Mouse (Mus musculus): ENCODE results near the gene Gm49630.
"Not testable (repeated sequence)": the region's sequence is repeated elsewhere in the genome, so short reads cannot be mapped to it uniquely, and the experiment has no call there.

Gene Gm49630

GRCm38 (mm10) chr17:7371879-7372278 is at the start of gene Gm49630:
Gene Gm49630 (minus strand): TSS chr17:7371979.
- DNase-seq (ENCODE audit: low read depth): not testable (repeated sequence)

GRCm38 (mm10) chr17:7420191-7420973 is 48.6 kb upstream of the Gm49630 start:
- DNase-seq (ENCODE audit: low read depth): not testable (repeated sequence)

- not testable (repeated sequence) for DNase-seq (ENCODE audit: low read depth)
Measured at GRCm38 (mm10) chr17:7414601-7415310, 43.0 kb upstream of the Gm49630 start.

GRCm38 (mm10) chr17:7413336-7413735 is 41.6 kb upstream of the Gm49630 start:
- DNase-seq (ENCODE audit: low read depth): not testable (repeated sequence)

- DNase-seq (ENCODE audit: low read depth): not testable (repeated sequence)
Measured at GRCm38 (mm10) chr17:7399770-7400169, 28.0 kb upstream of the Gm49630 start.

- not testable (repeated sequence) for DNase-seq (ENCODE audit: low read depth)
Measured at GRCm38 (mm10) chr17:7398198-7398847, 26.5 kb upstream of the Gm49630 start.

- not testable (repeated sequence) for DNase-seq (ENCODE audit: low read depth)
Measured at GRCm38 (mm10) chr17:7397079-7397478, 25.3 kb upstream of the Gm49630 start.

GRCm38 (mm10) chr17:7396288-7396687 is 24.5 kb upstream of the Gm49630 start:
- DNase-seq (ENCODE audit: low read depth): not testable (repeated sequence)

- DNase-seq (ENCODE audit: low read depth): not testable (repeated sequence)
Measured at GRCm38 (mm10) chr17:7395671-7396070, 23.9 kb upstream of the Gm49630 start.

- DNase-seq (ENCODE audit: low read depth): not testable (repeated sequence)
Measured at GRCm38 (mm10) chr17:7395116-7395515, 23.3 kb upstream of the Gm49630 start.

GRCm38 (mm10) chr17:7389898-7390297 is 18.1 kb upstream of the Gm49630 start:
- not testable (repeated sequence) for DNase-seq (ENCODE audit: low read depth)

GRCm38 (mm10) chr17:7388958-7389356 is 17.2 kb upstream of the Gm49630 start:
- not testable (repeated sequence) for DNase-seq (ENCODE audit: low read depth)

- not testable (repeated sequence) for DNase-seq (ENCODE audit: low read depth)
Measured at GRCm38 (mm10) chr17:7388341-7388957, 16.7 kb upstream of the Gm49630 start.

GRCm38 (mm10) chr17:7386016-7386415 is 14.2 kb upstream of the Gm49630 start:
- not testable (repeated sequence) for DNase-seq (ENCODE audit: low read depth)

GRCm38 (mm10) chr17:7385364-7385763 is 13.6 kb upstream of the Gm49630 start, which contains the start of gene Unc93a2:
Gene Unc93a2 (minus strand): TSS chr17:7385464.
- not testable (repeated sequence) for DNase-seq (ENCODE audit: low read depth)

- not testable (repeated sequence) for DNase-seq (ENCODE audit: low read depth)
Measured at GRCm38 (mm10) chr17:7383167-7384143, 11.7 kb upstream of the Gm49630 start.

- not testable (repeated sequence) for DNase-seq (ENCODE audit: low read depth)
Measured at GRCm38 (mm10) chr17:7382711-7383110, 10.9 kb upstream of the Gm49630 start.

GRCm38 (mm10) chr17:7377907-7378306 is 6.1 kb upstream of the Gm49630 start:
- not testable (repeated sequence) for DNase-seq (ENCODE audit: low read depth)

GRCm38 (mm10) chr17:7376951-7377700 is 5.3 kb upstream of the Gm49630 start:
- DNase-seq (ENCODE audit: low read depth): not testable (repeated sequence)

- DNase-seq (ENCODE audit: low read depth): not testable (repeated sequence)
Measured at GRCm38 (mm10) chr17:7369401-7369800, 2.4 kb downstream of the Gm49630 start.
